Mouse (Mus musculus) frontal cortex, adult 2 months (tissue): ENCODE data around the gene Nup107. TPM values are rescaled to one million over a fixed set of nuclear protein-coding genes. Genes with fewer than 3 reads are reported as not detected.
"Not testable (repeated sequence)": the region's sequence is repeated elsewhere in the genome, so short reads cannot be mapped to it uniquely, and the experiment has no call there.

ENCODE experiments used
- DNase-seq, 2 experiments: peaks; one replicate each; pipeline ENCODE4 v3.0.0; 2022; ENCODE audit warnings: low spot score in 1 of 2; ENCODE audit errors: extremely low spot score in 1 of 2
- polyA plus RNA-seq: library from polyadenylated mRNA; depleted of rRNA; stranded (reverse); fragments of >200 nt; gene quantifications from 2 replicates; pipeline ENCODE4 v1.2.3, GENCODE M21; 2012

The Nup107 gene
- polyA plus RNA-seq, 1 experiment = 17.8 TPM

DNA sequence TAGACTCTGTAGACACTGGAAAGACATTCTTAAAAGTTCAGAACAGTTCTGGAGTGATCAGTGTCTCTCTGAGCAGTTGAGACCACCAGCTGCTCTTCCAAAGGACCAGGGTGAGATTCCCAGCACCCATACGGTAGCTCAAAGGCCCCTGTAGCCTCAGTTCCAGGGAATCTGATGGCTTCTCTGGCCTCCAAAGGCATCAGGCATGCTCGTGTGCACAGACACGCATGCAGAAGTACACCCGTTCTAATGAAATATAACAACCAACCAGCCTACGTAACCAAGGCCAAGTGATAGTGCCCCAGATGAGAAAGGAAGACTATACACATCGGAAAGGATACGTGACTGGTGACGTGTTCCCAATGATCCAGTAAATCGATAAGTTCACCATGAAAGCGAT, 52.3 kb downstream of the Nup107 start:
- no peak for DNase-seq

DNA sequence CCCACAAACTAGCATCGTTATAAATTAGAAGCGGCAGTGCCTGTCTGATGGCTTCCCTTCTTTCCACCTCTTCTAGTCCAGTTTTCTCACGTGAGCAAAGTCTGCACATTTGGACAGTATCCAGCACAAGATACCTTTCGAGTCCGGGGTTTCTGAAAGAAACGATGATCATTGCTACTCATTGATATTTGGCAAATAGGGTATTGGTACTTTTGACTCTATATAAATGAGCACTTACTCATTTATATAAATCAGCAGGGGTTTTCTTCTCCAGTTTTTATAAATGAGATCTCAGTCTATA, 52.9 kb downstream of the Nup107 start:
- DNase-seq = no peak

DNA sequence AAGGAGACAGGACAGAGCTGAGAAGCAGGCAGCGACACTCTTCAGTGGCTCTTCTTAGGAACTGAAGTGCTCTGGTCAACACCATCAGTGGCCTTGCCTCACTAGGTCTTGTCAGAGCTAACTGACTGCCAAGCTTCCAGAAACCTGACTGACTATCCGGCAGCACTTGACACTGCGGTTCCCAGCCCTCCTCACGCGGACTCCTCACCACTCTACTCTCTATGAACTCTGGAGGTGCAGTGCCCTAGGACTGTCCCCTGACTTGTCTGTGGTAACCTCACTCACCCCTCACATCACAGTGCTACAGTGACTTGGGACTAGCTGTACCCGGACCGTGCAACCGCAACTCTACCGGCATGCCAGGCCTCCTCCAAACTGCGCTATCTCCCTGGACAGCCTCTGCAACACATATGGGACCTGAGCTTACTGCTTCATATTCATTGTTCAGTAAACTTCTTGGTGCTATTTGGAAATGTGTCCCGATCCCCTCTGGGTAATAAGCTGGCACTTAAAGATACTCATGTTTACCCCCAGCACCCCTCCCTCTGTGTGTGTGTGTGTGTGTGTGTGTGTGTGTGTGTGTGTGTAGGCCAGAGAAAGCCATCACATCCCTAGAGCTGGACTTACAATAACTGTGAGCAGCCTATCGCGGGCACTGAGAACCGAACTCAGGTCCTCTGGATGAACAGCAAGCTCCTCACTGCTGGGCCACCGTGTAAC, 53.4 kb downstream of the Nup107 start:
- DNase-seq = no peak

DNA sequence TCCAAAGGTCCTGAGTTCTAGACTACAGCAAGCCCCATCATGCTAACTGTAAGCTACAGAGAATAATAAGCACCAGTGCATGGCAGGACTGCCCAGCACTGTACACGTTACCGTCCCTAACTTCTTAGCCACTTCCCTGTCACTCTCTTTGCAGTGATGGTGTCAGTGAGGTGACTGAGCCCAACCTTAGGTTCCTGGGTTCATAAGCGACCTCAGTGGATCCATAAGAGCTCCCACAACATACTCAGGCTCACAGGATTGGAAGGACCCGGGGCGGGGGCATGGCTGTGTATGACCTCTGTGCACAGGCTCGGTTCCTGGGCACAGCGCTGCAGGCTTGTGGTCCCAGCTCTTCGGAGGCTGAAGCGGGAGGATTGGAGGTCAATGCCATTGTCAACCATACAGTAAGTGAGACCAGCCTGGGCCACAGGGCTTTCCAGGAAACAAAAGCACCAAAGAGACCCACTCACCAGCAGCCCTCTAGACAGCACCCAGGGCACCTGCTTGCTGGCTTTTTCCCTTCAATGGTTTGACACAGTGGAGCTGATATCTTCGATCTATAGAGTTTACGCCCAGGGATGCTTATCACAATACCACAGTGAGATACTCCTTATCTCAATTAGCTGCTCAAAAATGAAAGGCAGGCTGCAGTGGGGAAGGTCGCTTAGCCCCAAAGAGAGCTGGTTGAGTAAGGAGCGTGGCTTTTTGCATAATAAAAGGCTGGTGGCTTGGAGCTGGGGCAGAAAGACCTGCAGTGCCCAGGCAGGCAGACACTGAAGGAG, 54.2 kb downstream of the Nup107 start:
- DNase-seq = no peak

DNA sequence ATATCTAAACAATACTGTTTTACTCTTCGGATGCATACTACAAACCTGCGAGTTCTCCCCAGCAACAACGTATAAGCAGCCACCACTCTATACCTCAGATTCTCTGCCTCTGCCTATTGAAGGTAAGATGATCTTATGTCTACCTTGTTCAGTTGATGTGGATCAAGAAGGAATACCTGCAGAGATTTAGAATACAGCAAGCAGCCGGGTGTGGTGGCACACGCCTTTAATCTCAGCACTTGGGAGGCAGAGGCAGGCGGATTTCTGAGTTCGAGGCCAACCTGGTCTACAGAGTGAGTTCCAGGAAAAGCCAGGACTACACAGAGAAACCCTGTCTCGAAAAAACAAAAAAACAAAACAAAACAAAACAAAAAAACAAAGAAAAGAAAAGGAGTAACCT, 55.0 kb downstream of the Nup107 start:
- DNase-seq = not testable (repeated sequence)

DNA sequence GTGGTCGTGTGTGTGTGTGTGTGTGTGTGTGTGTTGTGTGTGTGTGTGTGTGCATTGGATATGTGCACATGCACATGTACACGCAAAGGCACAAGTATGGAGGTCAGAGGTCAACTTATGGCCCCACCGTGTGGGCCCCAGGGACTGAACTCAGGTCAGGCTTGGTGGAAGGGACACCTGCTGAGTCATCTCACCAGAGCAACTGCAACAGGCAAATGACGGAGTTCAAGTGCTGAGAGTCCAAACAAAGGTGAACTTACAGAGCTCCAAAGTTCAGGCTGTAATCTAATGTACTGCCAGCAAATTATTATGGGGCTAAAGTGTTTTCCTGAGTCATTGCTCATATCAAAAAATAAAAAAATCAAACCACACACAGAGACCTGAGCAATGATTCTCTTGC, 55.4 kb downstream of the Nup107 start:
- no peak for DNase-seq

DNA sequence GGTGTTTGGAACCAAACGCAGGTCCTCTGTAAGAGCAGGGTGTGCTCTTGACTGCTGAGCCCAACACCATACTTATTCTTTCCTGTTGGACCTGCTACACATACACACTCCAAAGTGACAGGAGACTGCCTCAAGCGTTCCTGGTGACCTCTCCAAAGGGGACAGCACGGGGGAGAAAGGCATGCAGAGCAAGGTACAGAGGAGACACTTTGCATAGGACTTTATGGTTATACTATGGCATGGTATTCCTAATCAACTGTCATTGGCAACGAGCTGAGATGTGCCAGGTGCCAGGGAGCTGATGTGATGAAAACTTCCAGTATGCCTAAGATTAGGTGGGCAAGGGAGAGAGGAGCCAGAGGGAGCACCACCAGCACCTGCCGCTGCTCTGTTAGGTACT, 55.9 kb downstream of the Nup107 start:
- no peak for DNase-seq

DNA sequence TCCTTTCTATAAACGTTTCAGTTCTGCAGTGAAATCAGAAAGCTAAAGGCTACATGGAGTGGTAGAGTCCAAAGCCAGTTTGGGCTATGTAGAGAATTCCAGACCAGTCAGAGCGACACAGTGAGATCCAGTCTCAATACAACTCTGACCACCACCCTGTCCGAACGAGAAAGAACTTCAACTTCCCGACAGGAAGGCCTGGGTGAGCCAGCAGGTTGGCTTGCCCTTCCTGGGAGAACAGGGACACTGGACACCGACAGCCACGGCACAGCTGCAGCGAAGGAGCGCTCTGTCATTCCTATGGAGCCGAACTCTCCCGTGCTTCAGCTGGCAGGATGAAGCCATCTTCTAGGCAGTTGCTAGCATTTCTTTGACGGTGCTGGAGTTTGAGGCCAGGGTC, 57.1 kb downstream of the Nup107 start:
- not testable (repeated sequence) for DNase-seq

DNA sequence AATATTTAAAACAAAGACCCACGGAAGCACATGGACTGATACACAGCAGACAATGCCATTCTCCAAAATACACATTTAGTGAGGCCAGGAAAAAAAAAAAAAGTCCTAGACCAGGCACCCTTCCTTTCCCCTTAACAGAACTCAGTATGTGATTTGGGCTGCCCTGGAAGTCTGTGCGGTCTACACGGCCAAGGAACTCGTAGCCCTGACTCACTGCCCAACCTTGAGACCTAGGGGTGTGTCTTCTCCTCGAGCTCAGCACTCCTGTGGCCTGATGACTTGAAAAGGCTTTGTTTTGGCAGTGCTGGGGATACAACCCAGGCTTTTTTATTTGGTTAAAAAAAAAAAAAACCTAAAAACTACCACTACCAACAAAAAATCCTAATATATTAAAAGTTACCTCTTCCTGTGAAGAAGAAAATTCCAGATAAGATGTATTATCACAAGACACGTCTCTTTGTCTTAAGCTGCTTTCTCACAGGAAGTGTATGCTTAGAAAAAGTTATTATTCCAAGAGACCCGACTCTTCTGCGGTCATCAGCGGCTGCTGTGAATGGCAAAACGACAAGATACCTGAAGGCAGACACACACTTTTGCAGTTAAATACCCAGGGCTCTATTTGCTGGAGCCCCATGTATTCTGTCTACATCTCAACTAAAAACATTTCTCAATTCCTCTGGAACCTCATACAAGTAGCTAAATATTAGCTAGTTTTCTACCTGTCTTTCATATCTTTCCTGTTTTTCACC, 58.2 kb downstream of the Nup107 start:
- not testable (repeated sequence) for DNase-seq

DNA sequence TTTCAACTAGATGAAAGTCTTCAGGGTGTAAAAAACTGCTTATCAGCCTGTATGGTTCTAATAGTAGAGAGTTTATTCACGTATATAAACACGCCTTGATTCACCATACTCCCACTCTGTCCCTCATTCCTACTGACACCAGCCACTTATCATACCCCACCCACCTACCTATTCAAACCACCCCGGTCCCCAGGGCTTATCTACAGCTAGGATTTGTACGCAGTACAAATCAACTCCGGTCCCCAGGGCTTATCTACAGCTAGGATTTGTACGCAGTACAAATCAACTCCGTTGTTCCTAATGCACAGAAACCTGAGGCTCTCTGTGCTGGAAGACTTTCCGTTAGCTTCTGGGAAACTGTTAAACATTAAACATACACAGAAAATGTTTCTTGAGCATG, 58.9 kb downstream of the Nup107 start:
- not testable (repeated sequence) for DNase-seq

DNA sequence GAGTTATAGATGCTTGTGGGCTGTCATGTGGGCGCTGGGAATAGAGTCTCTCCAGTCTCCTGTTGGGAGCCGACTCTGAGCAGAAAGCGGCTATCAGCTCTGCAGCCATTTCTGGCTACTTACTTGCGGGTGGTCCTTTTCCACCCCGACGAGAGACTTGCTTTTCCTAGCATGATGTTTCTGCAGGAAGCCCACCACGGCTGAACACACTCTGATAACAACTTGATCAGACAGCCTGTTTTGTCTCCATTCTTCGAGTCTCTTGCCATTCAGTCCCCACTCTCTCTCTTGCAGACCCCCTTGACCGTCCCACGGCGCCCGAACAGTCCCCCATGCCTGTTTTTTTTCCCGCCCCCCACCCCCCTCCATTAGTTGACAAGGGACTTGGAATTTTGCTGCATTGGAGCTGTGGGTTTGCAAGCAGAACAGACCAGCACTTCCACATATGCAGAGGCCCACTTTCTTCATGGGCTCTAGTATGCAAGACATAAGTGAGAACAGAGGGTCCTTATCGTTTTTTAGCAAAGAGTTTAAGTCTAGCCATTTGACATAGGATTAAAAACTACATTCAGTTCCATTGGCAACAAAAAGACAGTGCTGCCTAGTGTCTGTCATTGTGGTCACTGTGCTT, 59.4 kb downstream of the Nup107 start:
- DNase-seq = no peak

DNA sequence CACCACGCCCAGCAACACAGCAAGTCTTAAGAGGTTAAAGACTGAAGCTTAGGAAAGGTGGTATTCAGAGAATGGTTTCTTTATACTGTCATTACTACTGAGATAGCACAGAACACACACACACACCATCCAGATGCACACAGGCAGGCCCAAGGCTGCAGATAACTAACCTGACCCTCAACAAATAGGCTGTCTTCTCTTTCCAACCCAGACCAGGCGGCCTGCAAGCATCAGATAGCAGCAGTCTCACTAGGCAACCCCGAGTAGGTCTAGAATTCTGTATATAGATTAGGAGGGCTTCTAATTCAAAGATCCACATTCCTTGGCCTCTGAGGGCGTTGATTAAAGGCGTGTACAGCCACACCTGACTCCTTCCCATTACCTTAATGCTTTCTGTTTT, 60.3 kb downstream of the Nup107 start:
- DNase-seq = no peak

DNA sequence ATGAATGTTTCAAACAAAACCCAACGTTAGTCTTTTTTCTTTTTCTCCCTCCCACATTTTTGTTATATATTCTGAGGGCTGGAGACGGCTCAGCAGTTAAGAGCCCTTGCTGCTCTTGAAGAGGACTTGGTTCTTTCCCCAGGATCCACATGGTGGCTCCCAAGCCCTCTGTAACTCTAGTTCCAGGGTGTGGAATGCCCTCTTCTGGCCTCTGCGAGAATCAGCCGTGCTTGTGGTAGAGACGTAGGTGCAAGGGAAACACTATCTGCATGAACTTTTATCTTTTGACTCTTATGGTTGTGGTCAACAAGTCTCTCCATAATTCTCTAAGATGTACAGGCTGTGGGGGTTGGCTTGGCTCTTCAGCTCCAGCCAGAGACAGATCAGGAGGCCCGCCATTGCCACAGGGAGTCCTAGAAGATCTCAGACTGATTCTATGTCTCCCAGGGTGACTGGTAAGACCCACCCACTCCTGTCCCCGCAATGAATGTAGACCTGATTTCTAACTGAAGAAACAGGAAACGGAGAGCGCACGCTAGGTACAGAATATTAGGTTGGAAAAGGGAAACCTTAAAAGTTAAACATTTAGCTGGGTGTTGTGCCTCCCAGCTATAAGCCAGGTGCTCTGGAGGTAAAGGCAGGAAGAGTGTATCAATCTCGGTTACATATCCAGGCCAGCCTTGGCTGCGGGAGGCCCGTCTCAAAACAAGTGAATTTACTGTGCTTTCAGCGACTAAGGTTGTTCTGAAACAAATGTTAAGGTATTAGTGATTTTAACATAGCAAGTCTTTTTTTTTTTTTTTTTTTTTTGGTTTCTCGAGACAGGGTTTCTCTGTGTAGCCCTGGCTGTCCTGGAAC, 61.0 kb downstream of the Nup107 start:
- DNase-seq = peak in 1 of 2 experiments; percentile 68

DNA sequence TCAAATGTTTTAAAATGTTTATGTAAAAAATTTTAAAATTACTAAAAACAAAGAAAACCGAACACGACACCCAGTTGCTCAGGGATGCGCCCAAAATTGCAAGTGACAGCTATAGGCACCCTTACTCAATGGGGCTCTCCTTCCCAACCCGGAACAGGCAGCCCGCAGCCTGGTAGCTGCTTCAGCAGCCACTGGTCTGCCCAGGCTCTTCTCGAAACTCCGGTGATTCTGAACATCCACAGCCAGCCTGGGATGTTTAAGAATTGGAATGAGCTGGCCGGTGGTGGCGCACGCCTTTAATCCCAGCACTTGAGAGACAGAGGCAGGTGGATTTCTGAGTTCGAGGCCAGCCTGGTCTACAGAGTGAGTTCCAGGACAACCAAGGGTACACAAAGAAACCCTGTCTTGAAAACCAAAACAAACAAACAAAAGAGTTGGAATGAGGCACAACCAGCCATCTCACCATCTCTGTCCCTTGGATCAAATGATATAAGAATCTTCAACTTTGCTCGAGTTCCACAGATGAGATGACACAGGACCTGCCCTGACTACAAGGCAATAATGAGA, 61.8 kb downstream of the Nup107 start:
- no peak for DNase-seq

DNA sequence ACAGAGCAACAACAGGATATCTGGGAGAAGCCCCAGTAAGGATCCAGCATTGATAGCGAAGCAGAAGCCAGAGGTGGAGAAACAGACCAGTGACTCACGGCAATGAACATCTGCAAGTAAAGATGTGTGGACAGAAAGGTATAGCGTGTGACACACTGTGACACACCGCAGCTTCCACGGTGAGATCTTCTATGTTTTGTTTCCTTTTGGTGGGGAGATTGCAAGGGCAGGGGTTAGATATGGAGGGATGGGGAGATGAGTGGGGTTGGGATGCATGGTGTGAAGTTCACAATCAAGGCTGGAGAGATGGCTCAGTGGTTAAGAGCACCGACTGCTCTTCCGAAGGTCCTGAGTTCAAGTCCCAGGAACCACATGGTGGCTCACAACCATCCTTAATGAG, 62.4 kb downstream of the Nup107 start:
- no peak for DNase-seq

DNA sequence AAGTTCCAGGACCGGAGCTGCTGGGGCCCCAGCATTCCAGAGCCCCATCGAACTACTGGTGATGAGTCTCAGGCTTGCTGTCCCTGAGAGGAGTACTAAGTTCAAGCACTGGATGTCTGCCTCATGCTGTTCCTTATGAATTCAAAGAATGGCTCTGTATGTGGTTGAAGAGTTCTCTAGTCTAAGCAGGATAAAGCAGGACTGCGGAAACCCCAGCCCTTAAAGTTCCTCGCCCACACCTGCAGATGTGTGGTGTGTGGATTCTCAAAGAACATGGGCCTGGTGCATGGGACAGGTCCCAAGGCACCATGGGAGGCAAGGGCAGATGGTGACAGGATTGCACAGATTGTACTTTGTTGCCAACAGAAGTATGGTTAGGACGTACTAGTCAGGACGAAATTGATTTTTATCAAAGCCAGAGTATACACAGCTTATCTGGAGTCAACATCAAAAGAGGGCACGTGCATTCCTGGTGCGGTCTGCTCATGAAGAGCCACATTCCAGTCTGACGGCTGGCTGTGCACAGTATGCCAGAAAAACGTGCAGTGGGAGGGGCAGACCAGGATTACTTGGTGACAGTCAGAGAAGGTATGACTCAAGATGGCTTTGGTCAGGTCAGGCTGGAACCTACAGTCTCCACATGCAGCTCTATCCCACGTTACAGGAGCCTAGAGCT, 63.2 kb downstream of the Nup107 start:
- no peak for DNase-seq

DNA sequence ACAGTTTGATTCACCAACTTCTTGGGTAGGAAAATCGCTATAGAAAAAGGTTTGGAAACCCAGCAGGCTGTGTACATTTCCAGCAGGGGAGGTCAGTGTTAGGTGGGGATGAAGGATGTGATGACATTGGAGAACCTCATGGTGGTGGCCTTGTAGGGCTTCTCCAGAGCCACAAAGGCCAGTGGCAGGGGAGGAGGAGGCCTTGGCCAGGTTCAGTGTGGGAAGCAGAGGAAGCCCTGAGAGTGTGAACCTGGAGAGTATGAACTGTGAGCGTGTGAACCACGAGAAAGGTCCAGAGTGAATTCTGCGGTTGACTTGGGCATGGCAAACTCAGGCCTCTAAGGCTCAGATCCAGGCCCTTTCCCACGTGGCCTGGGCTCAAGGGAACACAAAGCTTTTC, 63.9 kb downstream of the Nup107 start:
- DNase-seq = no peak

DNA sequence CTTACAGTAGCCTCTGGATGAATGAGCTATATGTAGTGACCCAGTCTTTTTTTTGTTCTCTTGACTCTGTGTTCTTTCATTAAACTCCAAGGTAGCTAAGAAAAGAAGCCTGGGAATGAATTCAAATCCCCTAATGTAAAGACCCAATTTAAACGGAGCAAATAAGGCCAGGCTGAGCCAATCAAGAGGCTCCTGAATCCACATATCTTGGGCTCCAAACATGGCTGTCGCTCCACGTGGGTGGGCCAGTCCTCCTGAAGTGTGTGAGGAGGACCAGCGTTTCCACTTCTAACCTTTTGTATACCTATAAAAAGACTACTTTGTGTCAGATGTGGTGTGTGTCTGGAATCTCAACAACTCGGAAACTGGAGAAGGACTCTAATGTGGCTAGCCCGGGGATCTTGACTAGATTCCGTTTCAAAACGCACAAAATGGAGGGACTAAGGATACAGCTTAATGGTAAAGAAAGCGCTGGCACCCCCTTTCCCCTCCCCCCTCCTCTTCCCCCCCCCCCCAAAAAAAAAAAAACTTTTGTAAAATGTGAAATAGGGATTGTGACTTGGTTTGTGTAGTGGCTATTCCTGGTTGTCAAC, 64.9 kb downstream of the Nup107 start:
- DNase-seq = no peak

DNA sequence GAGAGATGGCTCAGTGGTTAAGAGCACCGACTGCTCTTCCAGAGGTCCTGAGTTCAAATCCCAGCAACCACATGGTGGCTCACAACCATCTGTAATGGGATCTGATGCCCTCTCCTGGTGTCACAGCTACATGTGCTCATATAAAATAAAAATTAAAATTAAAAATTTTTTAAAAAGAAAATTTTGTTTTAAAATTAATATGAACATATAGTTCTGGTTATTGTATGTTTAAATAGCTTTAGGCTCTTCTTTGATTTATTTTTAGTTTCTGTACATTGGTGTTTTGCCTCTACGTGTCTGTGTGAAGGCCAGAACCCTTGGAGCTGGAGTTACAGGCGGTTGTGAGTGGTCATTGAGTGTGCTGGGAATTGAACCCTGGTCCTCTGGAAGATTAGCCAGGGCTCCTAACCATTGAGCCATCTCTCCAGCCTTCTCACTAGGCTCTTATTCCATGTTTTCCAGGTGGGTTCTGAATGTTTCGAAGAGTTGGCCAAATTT, 65.6 kb downstream of the Nup107 start:
- DNase-seq = no peak
